Mouse (Mus musculus): ENCODE data around the gene Nf1.

Gene Nf1

GRCm38 (mm10) chr11:79468097-79468496 is 128.6 kb downstream of the Nf1 start:
- DNase-seq = no peak

- DNase-seq = no peak
These were observed 143.9 kb downstream of the Nf1 start for GRCm38 (mm10) chr11:79483392-79483791.

DNA sequence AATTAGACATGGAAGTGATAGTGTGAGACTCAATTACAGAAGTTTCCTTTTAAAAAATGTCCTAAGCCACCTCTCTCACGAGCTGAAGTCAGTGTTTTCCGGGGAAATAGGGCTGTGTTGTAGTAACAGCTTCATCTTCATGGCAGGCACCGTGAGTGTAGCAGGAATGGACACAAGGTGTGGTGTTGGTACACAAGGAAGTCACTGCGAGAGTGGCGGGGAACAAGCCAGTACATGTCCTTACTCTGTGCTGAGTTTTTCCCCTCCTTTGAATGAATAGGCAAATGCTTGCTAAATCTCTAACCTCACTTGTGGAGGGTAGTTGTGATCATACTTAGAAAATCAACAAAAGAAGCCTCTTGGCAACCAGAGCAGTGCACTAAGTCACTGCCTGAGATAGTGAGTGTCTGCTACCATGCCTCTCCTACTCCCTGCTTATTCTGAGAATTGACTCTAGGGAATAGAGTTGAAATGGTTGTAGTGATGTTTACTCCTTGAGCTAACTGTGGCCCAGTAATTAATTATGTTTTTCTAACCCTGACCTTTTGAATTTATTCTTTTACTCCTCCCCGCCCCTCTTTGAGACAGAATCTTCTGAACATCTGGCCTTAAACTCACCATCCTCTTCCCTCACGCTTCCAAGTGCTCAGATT is 144.5 kb downstream of the Nf1 start:
- no peak for DNase-seq

GRCm38 (mm10) chr11:79484721-79485120 is 145.2 kb downstream of the Nf1 start:
- no peak for DNase-seq

GRCm38 (mm10) chr11:79494976-79495800 is 155.7 kb downstream of the Nf1 start:
- DNase-seq = no peak

GRCm38 (mm10) chr11:79502917-79503316 is 163.4 kb downstream of the Nf1 start:
- peak; percentile 23 for DNase-seq

- no peak for DNase-seq
These were observed 164.4 kb downstream of the Nf1 start, which contains the start of gene Omg for GRCm38 (mm10) chr11:79503845-79504244. Gene Omg (minus strand): TSS chr11:79504084.

GRCm38 (mm10) chr11:79504506-79504905 is 165.0 kb downstream of the Nf1 start:
- DNase-seq = no peak

DNA sequence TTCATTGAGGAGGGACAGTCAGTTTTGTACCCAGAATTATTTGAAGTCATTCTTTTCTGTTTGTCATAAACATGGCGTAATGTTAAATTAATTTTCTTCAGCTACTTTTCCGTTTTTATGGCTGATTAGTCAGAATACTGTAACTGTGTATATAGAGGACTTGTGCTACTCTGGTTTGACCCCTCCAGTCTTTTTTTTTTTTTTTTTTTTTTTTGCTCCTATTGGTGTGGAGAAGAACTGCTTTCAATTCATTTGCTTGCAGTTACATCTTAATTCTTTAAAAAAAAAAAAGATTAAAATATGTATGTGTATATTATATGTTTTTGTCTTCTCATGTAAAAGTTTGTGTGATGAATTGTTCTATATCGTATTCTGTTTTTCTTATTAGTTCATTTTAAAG is 172.5 kb downstream of the Nf1 start:
- DNase-seq = no peak

- peak; percentile 16 for DNase-seq
These were observed 175.8 kb downstream of the Nf1 start for GRCm38 (mm10) chr11:79515331-79515730.

DNA sequence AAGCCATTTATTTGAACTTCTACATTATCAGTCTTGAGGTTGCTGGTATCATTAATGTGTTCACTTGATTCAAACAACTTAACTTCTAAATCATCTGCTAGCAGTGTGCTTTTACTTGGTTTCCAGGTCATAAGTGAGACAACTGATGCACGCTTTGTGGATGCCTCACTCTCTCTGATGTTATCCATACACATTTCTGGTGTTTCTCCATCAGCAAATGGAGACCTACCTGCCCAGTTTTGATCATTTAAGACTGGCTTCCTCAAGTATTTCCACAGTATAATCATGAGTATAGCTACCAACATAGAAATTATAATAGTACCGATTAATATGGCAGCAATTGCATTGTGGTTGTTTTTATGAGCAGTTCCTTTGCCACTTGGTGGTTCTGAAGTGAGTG is 176.3 kb downstream of the Nf1 start:
- DNase-seq = no peak

- no peak for DNase-seq
These were observed 179.8 kb downstream of the Nf1 start for GRCm38 (mm10) chr11:79519299-79519698.

- DNase-seq = no peak
These were observed 180.4 kb downstream of the Nf1 start for GRCm38 (mm10) chr11:79519878-79520291.

DNA sequence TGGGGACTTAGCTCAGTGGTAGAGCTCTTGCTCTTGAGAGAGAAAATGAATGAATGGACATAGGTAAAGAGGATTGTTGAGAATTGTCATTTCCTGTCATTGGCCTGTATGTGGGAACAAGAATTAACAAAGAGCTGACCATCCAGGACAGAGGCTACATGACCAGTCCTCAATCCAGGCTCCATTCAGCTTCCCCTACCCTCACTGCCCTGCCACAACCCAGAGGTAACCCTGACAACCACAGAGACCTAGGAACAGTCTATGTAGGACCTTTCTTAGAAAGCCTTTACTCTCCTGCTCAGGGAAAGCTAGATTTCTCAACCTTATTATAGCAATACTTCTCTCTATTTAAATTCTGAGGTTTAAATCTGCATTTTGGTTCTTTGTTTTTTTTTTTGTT is 181.3 kb downstream of the Nf1 start:
- DNase-seq = no peak

- DNase-seq = no peak
These were observed 182.4 kb downstream of the Nf1 start for GRCm38 (mm10) chr11:79521930-79522329.

GRCm38 (mm10) chr11:79522944-79523343 is 183.5 kb downstream of the Nf1 start:
- DNase-seq = no peak

GRCm38 (mm10) chr11:79523560-79524309 is 184.2 kb downstream of the Nf1 start, which contains the start of gene Evi2b:
Gene Evi2b (minus strand): TSS chr11:79523762.
- no peak for DNase-seq

DNA sequence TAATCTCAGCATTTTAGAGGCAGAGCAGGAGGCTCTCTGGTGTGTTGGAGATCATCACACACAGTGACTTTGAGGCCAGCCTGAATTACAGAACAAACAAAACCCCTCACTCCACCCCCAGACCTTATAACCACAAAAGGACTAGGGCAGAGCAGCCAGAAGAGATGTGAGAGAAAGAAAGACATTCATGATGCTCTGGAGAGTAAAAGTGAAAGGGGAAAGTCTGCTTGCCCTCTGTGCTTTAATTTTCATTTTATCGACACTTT is 184.8 kb downstream of the Nf1 start:
- DNase-seq = no peak

- no peak for DNase-seq
These were observed 187.1 kb downstream of the Nf1 start for GRCm38 (mm10) chr11:79526549-79526948.

GRCm38 (mm10) chr11:79527015-79527738 is 187.7 kb downstream of the Nf1 start:
- no peak for DNase-seq

- no peak for DNase-seq
These were observed 188.4 kb downstream of the Nf1 start for GRCm38 (mm10) chr11:79527739-79528384.

DNA sequence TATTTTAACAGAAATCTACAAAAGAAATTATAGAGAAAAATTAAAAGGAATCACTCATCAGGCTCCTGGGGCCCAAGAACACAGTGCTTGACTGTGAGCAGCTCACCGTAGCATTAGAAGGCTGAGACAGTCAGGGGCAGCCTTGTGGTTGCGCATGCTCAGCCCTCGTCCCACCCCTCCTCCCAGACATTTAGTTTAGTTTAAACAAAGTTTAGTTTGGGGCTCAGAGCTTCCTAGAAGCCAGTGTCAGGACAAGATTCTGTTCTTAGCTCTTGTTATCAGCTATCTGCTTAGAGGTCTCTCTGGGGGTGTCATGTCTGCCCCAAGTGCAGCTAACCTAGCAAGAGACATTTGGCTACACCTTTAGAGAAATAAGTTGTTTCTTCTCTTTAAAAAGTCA is 189.1 kb downstream of the Nf1 start:
- DNase-seq = no peak

- no peak for DNase-seq
These were observed 189.7 kb downstream of the Nf1 start for GRCm38 (mm10) chr11:79529226-79529625.
